Comparison of ENCODE assay signal across 10 mouse cellular contexts in genomic region chr11:17453530-17453929, GRCm38 (mm10).
"Had no signal": no experiment of that assay in that cellular context is flagged by ENCODE, and none has a peak within 500 bp of the region (broad histone marks: within the 10 kb centered on the region; RNA-seq: fewer than 3 reads in every experiment).

No protein-coding gene starts in this region.

- DNase-seq: lung, embryonic 14.5 days; lung, postnatal 10 days; lung, postnatal 4 days; midbrain, embryonic 14.5 days; thymus, adult 18-20 months; thymus, postnatal 14 days had no signal

- H3K4me3 ChIP-seq: limb, embryonic 15.5 days; liver, embryonic 12.5 days; midbrain, embryonic 10.5 days; neural tube, embryonic 12.5 days had no signal

- ATAC-seq: liver, embryonic 12.5 days had no signal

- H3K4me1 ChIP-seq: liver, embryonic 12.5 days; midbrain, embryonic 10.5 days had no signal

- H3K4me2 ChIP-seq: limb, embryonic 15.5 days; liver, embryonic 12.5 days; lung, embryonic 14.5 days; neural tube, embryonic 12.5 days had no signal

- H3K36me3 ChIP-seq: limb, embryonic 15.5 days; liver, embryonic 12.5 days; midbrain, embryonic 10.5 days; neural tube, embryonic 12.5 days had no signal

- H3K27me3 ChIP-seq: liver, embryonic 12.5 days; neural tube, embryonic 12.5 days had no signal

- H3K9me3 ChIP-seq: limb, embryonic 15.5 days; liver, embryonic 12.5 days; midbrain, embryonic 10.5 days; neural tube, embryonic 12.5 days had no signal

- H3K9ac ChIP-seq: limb, embryonic 15.5 days; liver, embryonic 12.5 days; lung, embryonic 14.5 days; neural tube, embryonic 12.5 days had no signal

- H3K27ac ChIP-seq: limb, embryonic 15.5 days; liver, embryonic 12.5 days; midbrain, embryonic 10.5 days; neural tube, embryonic 12.5 days had no signal
